Mouse (Mus musculus) c-Kit-positive CD71-positive TER-119-positive erythroid progenitor cells, embryonic 14.5 days (primary cell): ENCODE results near the gene Sdc3.

ENCODE experiments used
- DNase-seq: peaks from one replicate; pipeline ENCODE4 v3.0.0-alpha.2; 2013; ENCODE audit warnings: low spot score

Sdc3 gene

GRCm38 (mm10) chr4:130792376-130793179 is at the start of gene Sdc3:
Gene Sdc3, plus strand, starts transcription at chr4:130792537.
- DNase-seq = no peak

- DNase-seq = no peak
Observed at GRCm38 (mm10) chr4:130744058-130744457, 48.3 kb upstream of the Sdc3 start.

GRCm38 (mm10) chr4:130745561-130746306 is 46.6 kb upstream of the Sdc3 start:
- no peak for DNase-seq

DNA sequence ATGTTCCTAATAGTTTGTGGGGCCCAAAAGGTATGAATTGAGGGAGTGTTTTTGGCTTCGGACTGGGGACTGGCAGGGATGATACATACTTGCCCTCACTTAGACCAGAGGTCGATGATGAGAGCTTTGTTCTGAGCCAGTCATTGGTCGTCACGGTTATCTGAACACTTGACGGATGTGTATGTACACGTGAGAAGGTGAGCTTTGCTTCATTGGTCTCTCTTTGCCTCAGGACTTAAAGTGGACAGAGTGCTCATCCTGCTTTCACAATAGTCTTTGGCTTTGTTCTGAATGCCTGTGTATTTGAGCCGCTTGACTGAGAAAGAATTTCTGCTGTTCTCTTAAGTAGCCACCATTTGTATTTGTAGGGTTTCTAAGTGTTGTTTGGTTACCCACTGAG is 42.8 kb upstream of the Sdc3 start:
- no peak for DNase-seq

DNA sequence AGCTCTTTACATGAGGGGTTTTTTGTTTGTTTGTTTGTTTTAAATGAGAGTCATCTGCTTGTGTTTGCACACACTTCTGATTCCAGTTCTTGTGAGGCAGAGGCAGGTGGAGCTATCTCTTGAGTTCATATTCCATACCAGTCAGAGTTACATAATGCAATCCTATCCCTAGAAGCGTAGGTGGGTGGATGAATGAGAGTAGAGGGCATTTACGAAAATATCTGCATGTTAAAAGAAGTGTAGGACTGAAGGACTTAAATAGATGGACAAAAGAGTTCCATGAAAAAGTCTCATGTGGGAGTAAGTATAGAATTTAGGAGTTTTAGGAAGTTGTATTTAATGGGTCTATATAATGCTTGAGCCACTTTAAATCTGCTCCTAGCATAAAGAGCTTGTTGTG is 40.4 kb upstream of the Sdc3 start:
- no peak for DNase-seq

DNA sequence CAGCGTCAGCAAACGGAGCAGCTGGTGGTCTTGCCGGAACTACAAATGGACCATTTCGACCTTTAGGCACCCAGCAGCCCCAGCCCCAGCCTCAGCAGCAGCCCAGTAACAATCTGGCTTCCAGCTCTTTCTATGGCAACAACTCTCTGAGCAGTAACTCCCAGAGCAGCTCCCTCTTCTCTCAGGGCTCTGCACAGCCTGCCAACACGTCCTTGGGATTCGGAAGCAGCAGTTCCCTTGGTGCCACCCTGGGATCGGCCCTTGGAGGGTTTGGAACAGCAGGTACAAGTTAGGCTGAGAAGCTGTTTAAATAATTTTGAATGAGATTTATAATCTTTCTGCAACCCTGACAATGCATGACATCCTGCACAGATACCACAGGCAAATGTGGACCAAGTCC is 39.7 kb upstream of the Sdc3 start:
- no peak for DNase-seq

- DNase-seq = no peak
Observed at GRCm38 (mm10) chr4:130753755-130754154, 38.6 kb upstream of the Sdc3 start.

DNA sequence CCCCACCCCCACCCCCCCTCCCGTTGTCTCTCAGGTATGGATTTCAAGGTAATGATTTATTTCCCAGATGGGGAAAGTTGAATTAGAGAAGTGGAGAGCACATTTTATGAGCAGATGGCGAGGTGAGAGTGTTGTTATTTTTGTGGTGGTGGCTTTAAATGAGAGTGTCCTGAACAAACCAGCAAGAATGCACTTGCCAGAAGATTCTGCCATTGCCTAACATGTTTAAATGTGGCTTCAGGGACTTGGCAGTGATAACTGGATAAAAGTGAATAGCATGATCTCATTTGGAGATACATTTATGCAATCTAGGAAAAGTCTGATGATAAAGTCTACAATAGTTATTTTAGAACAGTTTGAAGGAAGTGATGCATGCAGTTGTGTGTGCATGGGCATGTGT is 37.6 kb upstream of the Sdc3 start:
- no peak for DNase-seq

GRCm38 (mm10) chr4:130759875-130760274 is 32.5 kb upstream of the Sdc3 start:
- DNase-seq = no peak

- no peak for DNase-seq
Observed at GRCm38 (mm10) chr4:130761809-130762208, 30.5 kb upstream of the Sdc3 start.

DNA sequence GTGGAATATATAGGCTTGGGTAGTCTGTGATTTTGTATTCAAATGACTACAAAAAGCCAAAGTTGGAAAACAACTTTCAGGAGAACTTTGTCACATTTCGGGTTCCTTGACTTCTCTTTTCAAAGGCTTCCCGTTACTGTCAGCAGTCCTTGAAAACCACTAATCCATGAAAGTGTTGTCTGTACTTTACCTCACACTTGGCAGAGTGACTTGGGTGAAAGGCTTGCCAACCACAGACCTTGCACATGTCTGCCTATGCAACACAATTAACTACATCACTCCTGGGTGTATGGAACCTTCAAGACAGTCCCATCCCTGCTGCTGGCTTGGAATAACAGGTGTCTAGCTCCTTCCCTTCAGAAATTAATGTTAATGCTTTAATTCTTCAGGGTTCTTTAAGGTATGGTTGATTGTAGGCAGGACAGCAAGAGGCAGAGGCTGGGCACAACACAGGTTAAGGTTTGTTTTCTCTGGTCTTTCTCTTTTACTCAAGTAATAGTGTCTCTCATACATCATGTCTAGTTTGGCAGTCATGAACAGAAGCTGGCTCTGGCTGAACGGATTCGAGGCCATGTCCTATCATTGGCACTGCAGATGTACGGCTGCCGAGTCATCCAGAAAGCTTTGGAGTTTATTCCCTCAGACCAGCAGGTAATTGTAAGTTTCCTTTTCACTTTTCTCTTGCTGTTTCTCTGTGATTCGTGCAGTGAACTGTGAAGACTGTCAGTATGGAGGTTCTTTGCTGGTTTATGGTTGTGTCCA is 26.8 kb upstream of the Sdc3 start:
- DNase-seq = no peak

GRCm38 (mm10) chr4:130766387-130766786 is 25.9 kb upstream of the Sdc3 start:
- DNase-seq = no peak

- DNase-seq = no peak
Observed at GRCm38 (mm10) chr4:130766926-130767325, 25.4 kb upstream of the Sdc3 start.

DNA sequence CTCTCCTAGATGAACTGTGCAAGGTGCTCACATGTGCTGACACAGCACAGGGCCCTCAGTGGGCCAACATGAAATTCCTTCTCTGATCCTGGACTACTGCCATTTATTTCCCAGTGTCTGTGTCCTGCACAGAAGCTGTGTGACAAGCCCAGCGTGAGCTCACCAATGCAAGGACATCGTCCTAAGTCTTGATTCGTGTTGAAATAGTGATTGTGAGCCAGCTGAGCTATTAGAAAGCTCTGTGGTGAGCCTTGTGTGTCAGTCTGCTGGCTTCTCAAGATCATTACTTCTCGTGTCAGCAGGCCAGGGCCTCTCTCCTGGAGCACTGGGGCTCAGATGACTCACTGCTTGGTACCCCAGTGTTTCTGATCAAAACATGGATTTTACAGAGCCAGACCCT is 18.4 kb upstream of the Sdc3 start:
- DNase-seq = no peak

GRCm38 (mm10) chr4:130774822-130775221 is 17.5 kb upstream of the Sdc3 start:
- DNase-seq = no peak

- DNase-seq = no peak
Observed at GRCm38 (mm10) chr4:130777647-130778046, 14.7 kb upstream of the Sdc3 start.

GRCm38 (mm10) chr4:130779037-130779436 is 13.3 kb upstream of the Sdc3 start:
- no peak for DNase-seq

DNA sequence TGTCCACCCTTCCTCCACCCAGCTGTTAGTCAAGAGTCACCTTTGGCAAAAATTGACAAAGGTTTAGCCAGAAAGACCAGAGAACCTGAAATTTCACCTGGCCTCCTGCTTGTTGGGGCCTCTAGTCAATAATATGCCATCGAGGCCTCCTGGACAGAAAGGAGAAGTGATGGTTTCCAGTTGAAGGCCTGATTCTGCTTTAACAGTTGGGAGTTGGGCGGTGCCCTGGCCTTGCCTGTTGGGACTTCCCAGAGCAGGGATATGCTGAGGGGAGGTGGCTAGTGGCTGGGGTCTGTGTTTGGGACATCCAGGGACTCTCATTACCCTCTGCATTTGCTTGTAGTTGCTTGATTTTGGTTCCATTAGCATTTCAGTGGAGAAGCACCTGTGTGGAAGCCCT is 9.8 kb upstream of the Sdc3 start:
- DNase-seq = no peak

DNA sequence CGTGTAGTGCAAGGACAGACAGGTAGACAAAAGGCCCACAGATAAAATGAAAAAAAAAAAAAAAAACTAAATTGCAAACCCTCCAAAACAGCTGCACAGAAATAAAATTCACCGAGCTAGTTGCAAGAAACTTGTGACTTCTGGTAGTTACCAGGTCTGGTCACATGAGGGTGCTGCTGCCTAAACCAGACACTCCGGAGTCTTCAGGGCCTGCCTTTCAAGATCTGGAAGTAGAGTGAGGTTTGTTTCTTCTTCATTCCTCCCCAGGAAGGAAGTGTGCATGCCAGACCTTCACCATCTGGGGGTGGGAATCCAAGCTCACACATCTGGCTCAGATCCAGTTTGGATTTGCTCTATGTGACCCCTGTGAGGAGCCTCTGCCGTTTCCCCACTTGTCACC is 7.6 kb upstream of the Sdc3 start:
- peak; percentile 29 for DNase-seq

- DNase-seq = no peak
Observed at GRCm38 (mm10) chr4:130787530-130787929, 4.8 kb upstream of the Sdc3 start.

- peak; percentile 56 for DNase-seq
Observed at GRCm38 (mm10) chr4:130790180-130790579, 2.2 kb upstream of the Sdc3 start.

- no peak for DNase-seq
Observed at GRCm38 (mm10) chr4:130791811-130792375, 444 bp upstream of the Sdc3 start.

DNA sequence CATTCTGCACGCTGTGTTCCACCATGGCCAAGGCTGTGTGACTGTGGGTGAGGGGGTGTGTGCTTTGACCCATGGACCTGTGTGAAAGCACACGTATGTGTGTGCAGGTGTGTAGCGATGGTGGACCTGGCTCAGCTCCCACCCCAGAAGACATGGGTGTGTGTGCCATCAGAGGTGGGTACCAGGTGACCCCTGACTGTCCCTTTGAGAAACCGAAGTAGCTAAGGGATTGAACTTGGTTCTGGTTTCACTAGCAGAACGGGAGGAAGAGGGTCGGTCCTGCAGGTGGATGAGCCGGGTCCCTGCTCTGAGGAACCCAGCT is 804 bp downstream of the Sdc3 start:
- DNase-seq = no peak
